Mouse (Mus musculus) cerebellum, adult 11 months (tissue): ENCODE measurements around the gene Slc35g3.
"Not testable (repeated sequence)": the region's sequence is repeated elsewhere in the genome, so short reads cannot be mapped to it uniquely, and the experiment has no call there.

Experiments used
- DNase-seq: peaks from one replicate; pipeline ENCODE4 v3.0.0; 2022

The Slc35g3 gene

GRCm38 (mm10) chr11:69752686-69753085 is 9.1 kb downstream of the Slc35g3 start:
- DNase-seq, result no peak

GRCm38 (mm10) chr11:69751635-69752034 is 10.1 kb downstream of the Slc35g3 start:
- DNase-seq, result no peak

GRCm38 (mm10) chr11:69731408-69731807 is 30.4 kb downstream of the Slc35g3 start:
- not testable (repeated sequence) for DNase-seq

GRCm38 (mm10) chr11:69729063-69729462 is 32.7 kb downstream of the Slc35g3 start:
- no peak for DNase-seq

GRCm38 (mm10) chr11:69725951-69726350 is 35.8 kb downstream of the Slc35g3 start:
- no peak for DNase-seq

GRCm38 (mm10) chr11:69723074-69723473 is 38.7 kb downstream of the Slc35g3 start:
- no peak for DNase-seq

- no peak for DNase-seq
Measured at GRCm38 (mm10) chr11:69720852-69721251, 40.9 kb downstream of the Slc35g3 start.

GRCm38 (mm10) chr11:69719423-69719822 is 42.3 kb downstream of the Slc35g3 start:
- no peak for DNase-seq

GRCm38 (mm10) chr11:69718661-69719060 is 43.1 kb downstream of the Slc35g3 start:
- DNase-seq, result no peak

- DNase-seq, result no peak
Measured at GRCm38 (mm10) chr11:69716953-69717352, 44.8 kb downstream of the Slc35g3 start.

- DNase-seq, result no peak
Measured at GRCm38 (mm10) chr11:69715929-69716328, 45.8 kb downstream of the Slc35g3 start.

GRCm38 (mm10) chr11:69715482-69715881 is 46.3 kb downstream of the Slc35g3 start:
- DNase-seq, result no peak

- no peak for DNase-seq
Measured at GRCm38 (mm10) chr11:69714636-69715329, 47.0 kb downstream of the Slc35g3 start.

GRCm38 (mm10) chr11:69712954-69713672 is 48.7 kb downstream of the Slc35g3 start:
- no peak for DNase-seq

GRCm38 (mm10) chr11:69711082-69711481 is 50.7 kb downstream of the Slc35g3 start:
- DNase-seq, result no peak

GRCm38 (mm10) chr11:69710470-69710869 is 51.3 kb downstream of the Slc35g3 start:
- DNase-seq, result no peak
